Mouse (Mus musculus): Measurements from ENCODE around the gene Mettl21a. TPM values are rescaled to one million over a fixed set of nuclear protein-coding genes. Genes with fewer than 3 reads are reported as not detected.

Mettl21a gene
- polyA plus RNA-seq, 2 experiments, result 4.3 to 6.3 TPM

DNA sequence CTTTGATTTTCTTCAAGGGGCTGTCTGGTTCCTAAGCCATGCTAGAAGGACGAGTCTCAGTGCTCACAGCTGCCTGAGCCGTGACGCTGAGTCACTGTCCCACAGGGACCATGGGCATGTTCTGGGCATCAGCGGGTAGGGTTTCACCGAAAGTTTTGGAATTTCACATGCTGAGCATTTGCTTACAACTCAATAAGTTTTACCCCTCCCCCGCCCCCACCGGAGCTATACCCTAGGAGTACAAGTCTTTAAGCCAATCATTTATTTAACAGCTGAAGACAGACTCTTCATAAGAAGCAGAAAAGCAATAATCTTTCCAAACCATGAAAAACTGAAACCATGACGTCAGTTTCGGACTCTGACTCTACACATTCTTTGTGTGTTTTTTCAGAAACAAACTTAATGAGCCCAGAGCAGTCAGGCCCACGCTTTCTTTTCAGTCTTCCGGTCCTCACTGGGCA, 1.5 kb downstream of the Mettl21a start:
- TF ChIP-seq EP300 (IDR thresholded peaks at IDR 0.05; ENCODE audit: low read depth), result no peak
- no peak for TF ChIP-seq CTCF (IDR thresholded peaks at IDR 0.05; ENCODE audit: low read depth)
- WGBS (ENCODE audit: insufficient replicate concordance), result 81% methylated on average over 11 of the region's 11 CpGs
- H3K36me3 ChIP-seq (replicated peaks; ENCODE audit: control insufficient read depth, insufficient read depth, low read depth), result no peaks in the 10 kb centered on the region
- no peaks in the 10 kb centered on the region for H3K27me3 ChIP-seq (ENCODE audit: control insufficient read depth, insufficient read depth, low read length)
- no peak for ATAC-seq (ENCODE audit: insufficient read depth)
- no peak overlapping the region for H3K4me2 ChIP-seq (ENCODE audit: low read depth)
- peaks cover 3 to 8% of the 10 kb centered on the region in 2 experiments; a peak in 3 of 4 replicates for H3K4me1 ChIP-seq (replicated peaks; ENCODE audit: control insufficient read depth in 2 of 2, insufficient read depth in 2 of 2, low read length in 1 of 2)
- H3K27ac ChIP-seq, result no peak overlapping the region
- no peak overlapping the region for H3K4me3 ChIP-seq (ENCODE audit: insufficient read depth in 1 of 2, low read depth in 2 of 2, low read length in 2 of 2)
- no peaks in the 10 kb centered on the region for H3K9me3 ChIP-seq (ENCODE audit: control insufficient read depth, low read length)
- no peak for DNase-seq (ENCODE audit: low read depth in 3 of 3, low spot score in 3 of 3)
- H3K9ac ChIP-seq (replicated peaks), result no peak overlapping the region

DNA sequence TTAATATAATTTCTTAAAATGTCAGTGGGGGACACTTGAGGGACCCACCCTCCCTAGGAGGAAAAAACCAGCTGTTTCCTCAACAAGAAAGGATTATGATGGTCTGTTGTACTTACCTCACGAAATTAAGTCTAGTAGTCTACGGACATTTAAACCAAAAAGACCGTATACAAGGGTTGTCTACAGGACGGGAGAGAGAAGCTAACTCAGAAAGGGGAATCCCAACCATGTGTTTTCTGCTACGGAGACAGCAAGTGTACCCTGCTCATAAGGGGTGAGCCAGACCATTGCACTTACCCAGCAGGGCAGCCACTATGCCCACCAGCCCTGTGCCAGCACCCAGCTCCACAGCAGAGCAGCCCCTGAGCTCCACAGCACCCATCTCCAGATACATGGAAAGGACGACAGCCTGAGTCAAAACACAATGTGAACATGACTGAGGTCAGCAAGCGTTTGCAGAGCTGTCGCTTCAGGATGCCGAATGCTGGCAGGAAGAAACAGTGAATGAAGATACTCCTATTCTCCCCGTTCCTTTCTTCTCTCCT, 2.2 kb downstream of the Mettl21a start:
- no peaks in the 10 kb centered on the region for H3K36me3 ChIP-seq (replicated peaks; ENCODE audit: control insufficient read depth, insufficient read depth, low read depth)
- no peak overlapping the region for H3K27ac ChIP-seq
- no peaks in the 10 kb centered on the region for H3K9me3 ChIP-seq (ENCODE audit: control insufficient read depth, low read length)
- H3K4me2 ChIP-seq (ENCODE audit: low read depth), result no peak overlapping the region
- TF ChIP-seq CTCF (IDR thresholded peaks at IDR 0.05; ENCODE audit: low read depth) (no peak), EP300 (IDR thresholded peaks at IDR 0.05; ENCODE audit: low read depth) (no peak)
- H3K9ac ChIP-seq (replicated peaks), result no peak overlapping the region
- no peak for ATAC-seq (ENCODE audit: insufficient read depth)
- peaks cover 5 to 12% of the 10 kb centered on the region in 2 experiments for H3K4me1 ChIP-seq (replicated peaks; ENCODE audit: control insufficient read depth in 2 of 2, insufficient read depth in 2 of 2, low read length in 1 of 2)
- H3K4me3 ChIP-seq (ENCODE audit: insufficient read depth in 1 of 2, low read depth in 2 of 2, low read length in 2 of 2), result no peak overlapping the region
- no peaks in the 10 kb centered on the region for H3K27me3 ChIP-seq (ENCODE audit: control insufficient read depth, insufficient read depth, low read length)
- 82% methylated on average over 10 of the region's 10 CpGs for WGBS (ENCODE audit: insufficient replicate concordance)
- no peak for DNase-seq (ENCODE audit: low read depth in 3 of 3, low spot score in 3 of 3)

DNA sequence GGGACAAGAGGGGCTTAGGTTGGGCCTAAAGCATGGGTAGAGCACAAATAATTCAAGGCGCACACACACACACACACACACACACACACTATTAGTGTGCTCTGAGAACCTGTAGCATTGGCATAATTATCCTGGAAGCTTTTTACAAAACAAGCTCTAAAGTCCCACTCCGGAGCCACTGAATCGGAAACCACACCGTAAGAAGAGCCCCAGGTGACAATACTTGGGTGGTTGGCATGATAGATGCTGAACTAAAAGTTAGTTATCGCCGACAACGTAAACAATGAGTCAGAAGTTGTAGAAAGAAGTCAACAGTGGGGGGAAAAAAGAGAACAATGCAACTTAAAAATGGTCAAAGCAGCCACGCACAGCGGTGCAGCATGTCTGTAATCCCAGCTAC, 2.7 kb downstream of the Mettl21a start:
- H3K27ac ChIP-seq, result no peak overlapping the region
- no peak overlapping the region for H3K4me3 ChIP-seq (ENCODE audit: insufficient read depth in 1 of 2, low read depth in 2 of 2, low read length in 2 of 2)
- no peaks in the 10 kb centered on the region for H3K9me3 ChIP-seq (ENCODE audit: control insufficient read depth, low read length)
- DNase-seq (ENCODE audit: low read depth in 3 of 3, low spot score in 3 of 3), result no peak
- no peaks in the 10 kb centered on the region for H3K36me3 ChIP-seq (replicated peaks; ENCODE audit: control insufficient read depth, insufficient read depth, low read depth)
- no peak overlapping the region for H3K4me2 ChIP-seq (ENCODE audit: low read depth)
- no peak overlapping the region for H3K9ac ChIP-seq (replicated peaks)
- TF ChIP-seq EP300 (IDR thresholded peaks at IDR 0.05; ENCODE audit: low read depth), result no peak
- TF ChIP-seq CTCF (IDR thresholded peaks at IDR 0.05; ENCODE audit: low read depth), result no peak
- peaks cover 11 to 17% of the 10 kb centered on the region in 2 experiments for H3K4me1 ChIP-seq (replicated peaks; ENCODE audit: control insufficient read depth in 2 of 2, insufficient read depth in 2 of 2, low read length in 1 of 2)
- H3K27me3 ChIP-seq (ENCODE audit: control insufficient read depth, insufficient read depth, low read length), result no peaks in the 10 kb centered on the region
- ATAC-seq (ENCODE audit: insufficient read depth), result no peak
- WGBS (ENCODE audit: insufficient replicate concordance), result 87% methylated on average over 9 of the region's 9 CpGs

DNA sequence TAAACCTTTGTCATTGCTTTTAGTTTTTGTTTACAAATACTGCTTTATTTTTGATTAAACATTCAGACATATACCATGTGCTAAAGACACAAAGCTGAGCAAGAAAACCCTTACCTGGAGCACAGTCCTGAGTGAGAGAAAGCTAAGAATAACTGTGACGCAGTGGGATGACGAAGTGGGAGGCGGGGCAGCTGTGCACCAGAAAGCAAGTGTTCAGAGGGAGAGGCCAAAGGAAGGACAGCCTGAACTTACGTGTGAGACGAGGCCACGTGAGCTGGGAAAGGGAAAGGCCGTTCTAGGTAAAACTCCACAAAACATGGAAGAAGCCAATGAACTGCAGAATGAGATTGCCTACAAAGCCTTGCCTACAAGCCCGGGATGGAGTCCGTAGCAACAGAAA, 7.1 kb downstream of the Mettl21a start:
- peaks cover 15 to 18% of the 10 kb centered on the region in 2 experiments for H3K4me1 ChIP-seq (replicated peaks; ENCODE audit: control insufficient read depth in 2 of 2, insufficient read depth in 2 of 2, low read length in 1 of 2)
- peak overlapping the region; percentile 44; the same call in 1 of the 2 replicates for H3K4me2 ChIP-seq (ENCODE audit: low read depth)
- DNase-seq (ENCODE audit: low read depth in 3 of 3, low spot score in 3 of 3) (no peak), ATAC-seq (ENCODE audit: insufficient read depth) (no peak)
- TF ChIP-seq CTCF (IDR thresholded peaks at IDR 0.05; ENCODE audit: low read depth) (no peak), EP300 (IDR thresholded peaks at IDR 0.05; ENCODE audit: low read depth) (no peak)
- H3K9me3 ChIP-seq (ENCODE audit: control insufficient read depth, low read length), result no peaks in the 10 kb centered on the region
- H3K36me3 ChIP-seq (replicated peaks; ENCODE audit: control insufficient read depth, insufficient read depth, low read depth), result peaks cover 3% of the 10 kb centered on the region
- H3K4me3 ChIP-seq (ENCODE audit: insufficient read depth in 1 of 2, low read depth in 2 of 2, low read length in 2 of 2), result no peak overlapping the region
- no peaks in the 10 kb centered on the region for H3K27me3 ChIP-seq (ENCODE audit: control insufficient read depth, insufficient read depth, low read length)
- no peak overlapping the region for H3K9ac ChIP-seq (replicated peaks)
- 80% methylated on average over 9 of the region's 9 CpGs for WGBS (ENCODE audit: insufficient replicate concordance)
- peak overlapping the region; percentile 70 for H3K27ac ChIP-seq

DNA sequence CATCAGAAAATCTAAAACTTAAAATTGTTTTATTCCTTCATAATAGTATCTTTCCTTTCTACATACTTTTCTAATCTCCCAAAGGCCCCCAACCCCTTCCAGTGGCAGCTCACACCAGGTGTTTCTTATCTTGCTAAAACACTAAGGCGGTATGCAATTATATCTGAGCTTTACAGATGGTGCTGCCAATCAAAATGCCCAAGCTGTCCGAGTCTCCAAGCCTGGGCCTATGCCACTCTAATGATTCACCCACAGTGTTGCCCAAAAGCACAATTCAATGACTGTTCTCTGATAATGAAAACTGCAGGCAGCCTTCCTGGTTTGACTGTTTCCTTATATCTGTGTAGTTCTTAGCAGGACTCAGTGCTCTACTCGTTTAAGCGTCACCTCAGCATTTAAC, 7.9 kb downstream of the Mettl21a start:
- H3K4me1 ChIP-seq (replicated peaks; ENCODE audit: control insufficient read depth in 2 of 2, insufficient read depth in 2 of 2, low read length in 1 of 2), result peaks cover 15 to 18% of the 10 kb centered on the region in 2 experiments
- peaks cover 3% of the 10 kb centered on the region for H3K36me3 ChIP-seq (replicated peaks; ENCODE audit: control insufficient read depth, insufficient read depth, low read depth)
- no peaks in the 10 kb centered on the region for H3K27me3 ChIP-seq (ENCODE audit: control insufficient read depth, insufficient read depth, low read length)
- H3K4me3 ChIP-seq (ENCODE audit: insufficient read depth in 1 of 2, low read depth in 2 of 2, low read length in 2 of 2), result no peak overlapping the region
- TF ChIP-seq EP300 (IDR thresholded peaks at IDR 0.05; ENCODE audit: low read depth) (peak; percentile 85), CTCF (IDR thresholded peaks at IDR 0.05; ENCODE audit: low read depth) (no peak)
- WGBS (ENCODE audit: insufficient replicate concordance), result 17% methylated on average over 4 of the region's 4 CpGs
- H3K4me2 ChIP-seq (ENCODE audit: low read depth), result peak overlapping the region; percentile 44
- peak overlapping the region; percentile 70 for H3K27ac ChIP-seq
- peak; percentile 57 to 71 (median 68) for DNase-seq (ENCODE audit: low read depth in 3 of 3, low spot score in 3 of 3)
- peak; percentile 91 for ATAC-seq (ENCODE audit: insufficient read depth)
- H3K9me3 ChIP-seq (ENCODE audit: control insufficient read depth, low read length), result no peaks in the 10 kb centered on the region
- peak overlapping the region; percentile 41; the same call in 1 of the 2 replicates for H3K9ac ChIP-seq (replicated peaks)
